Mouse (Mus musculus): ENCODE data around the gene Cyp2f2. TPM values are rescaled to one million over a fixed set of nuclear protein-coding genes. Genes with fewer than 3 reads are reported as not detected.

Gene Cyp2f2
- polyA plus RNA-seq, 1 experiment: not detected

DNA sequence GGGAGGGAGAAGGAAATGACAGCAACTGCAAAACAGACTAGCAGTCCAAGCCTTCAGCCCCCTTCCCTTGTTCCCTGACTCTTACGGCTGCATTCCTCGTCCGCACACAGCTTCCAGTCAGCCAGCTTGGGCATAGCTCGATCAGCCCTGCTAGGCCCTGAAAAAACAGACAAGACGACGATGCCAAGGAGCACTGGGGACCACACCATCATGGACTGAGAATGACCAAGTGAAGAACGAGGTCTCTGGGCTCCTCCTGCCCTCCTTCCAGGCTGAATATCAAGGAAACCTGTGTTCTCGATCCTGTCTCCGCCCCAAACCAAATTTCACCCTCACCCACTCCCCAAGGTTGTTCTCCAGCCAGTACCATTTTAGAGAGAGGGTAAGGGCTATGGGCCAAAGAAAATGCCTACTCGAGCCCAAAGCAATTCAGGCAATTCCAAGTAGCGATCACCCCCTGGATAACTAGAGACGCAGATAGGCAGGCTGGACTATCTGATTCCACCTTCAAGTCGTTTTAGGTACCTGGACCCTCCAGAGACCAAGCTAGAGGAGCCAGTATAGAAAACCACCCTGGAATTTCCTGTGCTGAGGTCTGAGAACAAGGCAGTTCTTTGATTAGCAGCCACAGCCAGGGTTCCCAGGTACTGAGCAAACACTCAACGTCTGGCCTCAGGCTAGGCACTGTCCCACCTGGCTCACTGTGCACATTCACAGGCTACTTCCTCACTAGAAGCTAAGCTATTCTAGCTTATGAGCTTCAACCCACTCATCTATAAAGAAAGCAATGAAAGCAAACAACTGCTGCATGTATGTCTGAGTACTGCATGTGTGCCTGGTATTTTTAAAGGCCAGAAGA is 61.4 kb downstream of the Cyp2f2 start, which contains the start of the genes Gm21983 and Mia:
Gene Gm21983 (minus strand): TSS at position 250 of the 859 bp plus-strand sequence.
Gene Mia (minus strand): TSS at position 321 of the 859 bp plus-strand sequence.
- TF ChIP-seq TAL1 (IDR thresholded peaks at IDR 0.05; ENCODE audit: low read length): no peak
- no peak for TF ChIP-seq GATA1 (IDR thresholded peaks at IDR 0.05; ENCODE audit: low read length)
- Histone ChIP-seq H3K9me3 (ENCODE audit: control insufficient read depth, low read length) (no peaks in the 10 kb centered on the region), H3K4me3 (replicated peaks) (no peak within 1 kb of the TSS), H3K27me3 (ENCODE audit: control insufficient read depth) (no peaks in the 10 kb centered on the region), H3K36me3 (ENCODE audit: control insufficient read depth) (peaks cover 24% of the 10 kb centered on the region), H3K4me1 (ENCODE audit: control insufficient read depth) (peaks cover 21% of the 10 kb centered on the region)

- Histone ChIP-seq H3K4me1 (ENCODE audit: control insufficient read depth) (peaks cover 21% of the 10 kb centered on the region), H3K36me3 (ENCODE audit: control insufficient read depth) (peaks cover 38% of the 10 kb centered on the region), H3K9me3 (ENCODE audit: control insufficient read depth, low read length) (no peaks in the 10 kb centered on the region), H3K27me3 (ENCODE audit: control insufficient read depth) (no peaks in the 10 kb centered on the region), H3K4me3 (replicated peaks) (no peak overlapping the region)
- TF ChIP-seq GATA1 (IDR thresholded peaks at IDR 0.05; ENCODE audit: low read length) (no peak), TAL1 (IDR thresholded peaks at IDR 0.05; ENCODE audit: low read length) (no peak)
Measured at GRCm38 (mm10) chr7:27182498-27182897, 62.8 kb downstream of the Cyp2f2 start.

Other genes starting within 250 kb of the Cyp2f2 start
- gene Cyp2a22, start 180.5 kb upstream of the Cyp2f2 start, polyA plus RNA-seq (2012): 0.02 TPM in 1 of 2 replicates, not detected in the other
- not detected in 2 replicates for gene Cyp2a12, start 90.8 kb upstream of the Cyp2f2 start, polyA plus RNA-seq (2012)
- gene Cyp2t4, start 33.8 kb downstream of the Cyp2f2 start, polyA plus RNA-seq (2012): not detected in 2 replicates
- gene Egln2, start 46.9 kb downstream of the Cyp2f2 start, polyA plus RNA-seq (2012): 4.2 and 5.2 TPM in 2 replicates
- 12.0 and 13.5 TPM in 2 replicates for gene Rab4b, start 59.0 kb downstream of the Cyp2f2 start, polyA plus RNA-seq (2012)
- gene Gm21983, start 61.2 kb downstream of the Cyp2f2 start, polyA plus RNA-seq (2012): 0.07 TPM in 1 of 2 replicates, not detected in the other
- gene Mia, start 61.2 kb downstream of the Cyp2f2 start, polyA plus RNA-seq (2012): not detected in 2 replicates
- gene BC024978, start 75.9 kb downstream of the Cyp2f2 start, polyA plus RNA-seq (2012): 0.16 and 0.19 TPM in 2 replicates
- 33.0 and 34.3 TPM in 2 replicates for gene Snrpa, start 76.4 kb downstream of the Cyp2f2 start, polyA plus RNA-seq (2012)
- gene Itpkc, start 108.8 kb downstream of the Cyp2f2 start, polyA plus RNA-seq (2012): 0.12 TPM in 2 replicates
- 2.7 and 2.8 TPM in 2 replicates for gene Coq8b, start 113.1 kb downstream of the Cyp2f2 start, polyA plus RNA-seq (2012)
- 0.09 and 0.19 TPM in 2 replicates for gene Numbl, start 138.5 kb downstream of the Cyp2f2 start, polyA plus RNA-seq (2012)
- gene Ltbp4, start 217.8 kb downstream of the Cyp2f2 start, polyA plus RNA-seq (2012): 0.01 and 0.03 TPM in 2 replicates
- 13.0 and 15.9 TPM in 2 replicates for gene Shkbp1, start 236.1 kb downstream of the Cyp2f2 start, polyA plus RNA-seq (2012)
- gene Gm20479, start 237.5 kb downstream of the Cyp2f2 start, polyA plus RNA-seq (2012): not detected in 2 replicates

Measured in erythroblast, embryonic 14.5 days (primary cell).